Mouse (Mus musculus) limb, embryonic 13.5 days (tissue): ENCODE results near the gene Gpr137c. TPM values are rescaled to one million over a fixed set of nuclear protein-coding genes. Genes with fewer than 3 reads are reported as not detected.

Source experiments
- ATAC-seq: fragments of 200-750 bp; cut with Nextera tagmentation; 2 replicates; pipeline ENCODE4 v1.8.0; 2017; ENCODE audit warnings: low read depth, moderate number of reproducible peaks, moderate TSS enrichment; ENCODE audit not compliant: low FRiP score
- H3K27ac ChIP-seq: fragments of 300-500 bp; sonication (generic); 2 replicates; pipeline ENCODE4 v1.5.1; 2015; ENCODE audit warnings: inconsistent platforms, mild to moderate bottlenecking, moderate library complexity
- H3K27me3 ChIP-seq: fragments of 300-500 bp; sonication (generic); 2 replicates; pipeline ENCODE4 v1.6.1; 2015; ENCODE audit warnings: mild to moderate bottlenecking, inconsistent platforms
- H3K36me3 ChIP-seq: fragments of 300-500 bp; sonication (generic); 2 replicates; pipeline ENCODE4 v1.6.1; 2015; ENCODE audit warnings: inconsistent platforms, mild to moderate bottlenecking, moderate library complexity
- H3K4me1 ChIP-seq: fragments of 300-500 bp; sonication (generic); 2 replicates; pipeline ENCODE4 v1.6.1; 2015; ENCODE audit warnings: inconsistent platforms
- H3K4me2 ChIP-seq: fragments of 300-500 bp; sonication (generic); replicated peaks from 2 replicates; pipeline ENCODE4 v1.6.1; 2015; ENCODE audit warnings: inconsistent platforms, mild to moderate bottlenecking, moderate library complexity
- H3K4me3 ChIP-seq: fragments of 300-500 bp; sonication (generic); 2 replicates; pipeline ENCODE4 v1.5.1; 2015; ENCODE audit warnings: moderate library complexity, mild to moderate bottlenecking, inconsistent platforms
- H3K9ac ChIP-seq: fragments of 300-500 bp; sonication (generic); 2 replicates; pipeline ENCODE4 v1.6.1; 2015; ENCODE audit warnings: mild to moderate bottlenecking, inconsistent platforms
- H3K9me3 ChIP-seq: fragments of 300-500 bp; sonication (generic); 2 replicates; pipeline ENCODE4 v1.6.1; 2016; ENCODE audit warnings: inconsistent platforms
- WGBS: fragments of 180-500 bp; shearing (Covaris S2); methylation state at CpG from one replicate; pipeline ENCODE4 v1.1.7; 2015; 5-methylcytosine and 5-hydroxymethylcytosine counted together
- polyA plus RNA-seq: library from polyadenylated mRNA; unstranded; fragments of >200 nt; fragmentation: Nextera tagmentation; extraction: Ambion mirVana; gene quantifications from 2 replicates; pipeline ENCODE4 v1.2.1, GENCODE M21; 2015

Gene Gpr137c
- polyA plus RNA-seq, 1 experiment from 2014 or later: 3.8 TPM

DNA sequence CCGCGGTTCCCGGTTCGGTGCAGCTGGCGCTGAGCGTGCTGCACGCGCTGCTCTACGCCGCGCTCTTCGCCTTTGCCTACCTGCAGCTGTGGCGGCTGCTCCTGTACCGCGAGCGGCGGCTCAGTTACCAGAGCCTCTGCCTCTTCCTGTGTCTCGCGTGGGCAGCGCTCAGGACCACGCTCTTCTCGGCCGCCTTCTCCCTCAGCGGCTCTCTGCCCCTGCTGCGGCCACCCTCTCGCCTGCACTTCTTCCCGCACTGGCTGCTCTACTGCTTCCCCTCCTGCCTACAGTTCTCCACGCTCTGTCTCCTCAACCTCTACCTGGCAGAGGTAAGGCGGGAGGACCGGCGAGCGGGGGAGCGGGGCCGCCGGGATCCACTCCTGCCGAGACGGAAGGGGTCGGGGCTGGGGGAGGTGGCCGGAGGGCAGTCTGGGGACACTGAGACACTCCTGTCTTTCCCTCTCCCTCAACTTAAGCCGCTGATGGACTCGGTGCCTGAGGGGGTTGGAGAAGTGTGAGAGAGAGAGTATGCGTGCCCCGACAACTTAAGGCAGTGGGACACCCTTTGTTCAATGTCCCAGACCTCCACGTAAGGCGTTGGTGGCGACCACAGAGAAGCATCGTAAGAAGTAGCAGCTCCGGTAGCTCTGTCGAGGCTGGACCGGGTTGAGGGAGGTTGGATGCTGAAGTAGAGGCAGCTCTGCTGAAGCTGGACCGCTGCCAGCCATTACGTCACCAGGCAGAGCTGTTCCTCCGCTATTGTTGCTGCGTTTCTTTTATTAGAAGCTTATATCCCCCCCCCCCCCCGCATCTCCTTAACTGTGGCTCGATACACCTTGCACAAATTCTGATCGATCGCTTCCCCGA is 806 bp downstream of the Gpr137c start, which contains the start of gene Txndc16:
Gene Txndc16, minus strand, starts transcription at position 239 of the 867 bp plus-strand sequence.
- Histone ChIP-seq H3K4me1 (no peaks in the 10 kb centered on the region; the same call in 1 of the 2 replicates), H3K27me3 (no peaks in the 10 kb centered on the region), H3K4me3 (peak within 1 kb of the TSS; percentile 85), H3K36me3 (no peaks in the 10 kb centered on the region), H3K4me2 (peak within 1 kb of the TSS; percentile 93), H3K9ac (peak within 1 kb of the TSS; percentile 88), H3K27ac (peak within 1 kb of the TSS; percentile 94), H3K9me3 (no peaks in the 10 kb centered on the region)
- ATAC-seq: peak; percentile 20
- under 1% methylated on average over 59 of the region's 59 CpGs for WGBS

DNA sequence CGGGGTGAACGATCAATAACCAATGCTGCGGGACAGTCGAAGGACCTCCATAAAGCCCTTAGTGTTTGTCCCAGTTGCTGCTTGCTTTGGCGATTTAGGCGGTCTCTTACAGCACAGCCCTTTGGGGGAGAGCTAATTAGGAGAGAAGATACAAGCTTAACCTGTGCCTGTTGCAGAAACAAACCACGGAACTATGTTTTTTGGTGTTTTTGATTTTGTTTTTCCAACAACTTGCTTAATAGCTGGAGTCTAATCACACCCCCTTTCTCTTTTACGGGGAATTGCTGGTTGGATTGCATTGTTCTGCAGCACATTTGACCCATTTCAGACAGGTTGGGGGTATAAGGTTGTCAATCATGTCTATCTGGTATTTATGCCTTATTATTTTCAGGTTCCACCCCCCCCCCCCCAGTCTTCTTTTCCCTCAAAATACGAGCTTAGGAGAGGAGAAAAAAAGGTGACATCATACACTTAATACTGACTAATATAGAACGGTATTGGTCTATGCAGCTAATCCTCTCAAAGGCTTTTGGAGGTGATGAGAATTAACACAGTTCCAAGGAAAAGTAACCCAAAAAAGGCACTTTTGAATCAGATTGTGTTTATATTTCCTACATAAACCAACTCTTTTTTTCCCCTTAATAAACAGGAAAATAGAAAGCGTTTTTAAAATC is 1.6 kb downstream of the Gpr137c start:
- Histone ChIP-seq H3K9me3 (no peaks in the 10 kb centered on the region), H3K4me1 (no peaks in the 10 kb centered on the region; the same call in 1 of the 2 replicates), H3K4me3 (peak overlapping the region; percentile 85), H3K36me3 (no peaks in the 10 kb centered on the region), H3K9ac (peak overlapping the region; percentile 88), H3K27me3 (no peaks in the 10 kb centered on the region), H3K4me2 (peak overlapping the region; percentile 93), H3K27ac (peak overlapping the region; percentile 94; the same call in 1 of the 2 replicates)
- no peak for ATAC-seq
- WGBS: 8% methylated on average over 11 of the region's 11 CpGs

DNA sequence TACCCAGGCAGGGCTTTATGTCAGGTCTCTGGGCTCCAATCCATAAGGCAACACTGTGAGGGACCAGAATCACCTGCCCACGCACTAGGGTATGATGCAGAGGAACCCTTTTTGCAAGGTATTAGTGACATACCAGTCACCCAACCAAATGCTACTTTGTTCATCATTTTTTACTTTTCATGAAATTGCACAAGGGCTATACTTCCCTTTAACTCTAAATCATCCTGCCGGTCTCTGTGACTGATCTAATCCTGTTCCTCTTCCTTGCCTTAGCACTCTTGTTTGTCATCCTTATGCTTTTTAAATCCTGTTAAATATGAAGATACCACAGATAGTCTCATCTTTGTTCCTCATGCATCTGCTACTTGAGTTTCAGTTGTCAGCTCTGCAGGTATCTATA is 19.5 kb downstream of the Gpr137c start:
- Histone ChIP-seq H3K27me3 (no peaks in the 10 kb centered on the region), H3K9ac (no peak overlapping the region), H3K27ac (no peak overlapping the region), H3K4me1 (no peaks in the 10 kb centered on the region), H3K36me3 (no peaks in the 10 kb centered on the region), H3K9me3 (no peaks in the 10 kb centered on the region), H3K4me3 (no peak overlapping the region), H3K4me2 (no peak overlapping the region)
- ATAC-seq: no peak
- 83% methylated on average over 2 of the region's 2 CpGs for WGBS

DNA sequence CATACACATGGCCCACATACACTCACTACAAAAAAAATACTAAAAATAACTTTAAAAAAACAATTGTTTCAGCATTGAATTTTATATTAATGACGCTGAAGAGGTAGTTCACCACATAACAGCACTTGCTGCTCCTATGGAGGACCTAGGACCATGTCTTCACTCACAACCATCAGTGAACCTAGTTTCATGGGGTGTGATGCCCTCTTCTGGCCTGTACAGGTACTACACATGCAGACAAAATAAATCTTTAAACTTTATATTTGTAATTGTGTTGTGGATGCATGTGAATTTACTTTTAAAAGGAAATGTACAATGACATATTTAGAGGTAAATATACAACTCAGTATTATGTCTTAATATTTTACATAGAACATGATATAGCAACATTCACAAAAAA is 22.1 kb downstream of the Gpr137c start:
- no peaks in the 10 kb centered on the region for H3K4me1 ChIP-seq
- no peak overlapping the region for H3K4me3 ChIP-seq
- no peak overlapping the region for H3K27ac ChIP-seq
- H3K9ac ChIP-seq: no peak overlapping the region
- no peaks in the 10 kb centered on the region for H3K9me3 ChIP-seq
- H3K36me3 ChIP-seq: no peaks in the 10 kb centered on the region
- no peak overlapping the region for H3K4me2 ChIP-seq
- H3K27me3 ChIP-seq: no peaks in the 10 kb centered on the region
- WGBS: 52% methylated on average over 1 of the region's 1 CpGs
- no peak for ATAC-seq

DNA sequence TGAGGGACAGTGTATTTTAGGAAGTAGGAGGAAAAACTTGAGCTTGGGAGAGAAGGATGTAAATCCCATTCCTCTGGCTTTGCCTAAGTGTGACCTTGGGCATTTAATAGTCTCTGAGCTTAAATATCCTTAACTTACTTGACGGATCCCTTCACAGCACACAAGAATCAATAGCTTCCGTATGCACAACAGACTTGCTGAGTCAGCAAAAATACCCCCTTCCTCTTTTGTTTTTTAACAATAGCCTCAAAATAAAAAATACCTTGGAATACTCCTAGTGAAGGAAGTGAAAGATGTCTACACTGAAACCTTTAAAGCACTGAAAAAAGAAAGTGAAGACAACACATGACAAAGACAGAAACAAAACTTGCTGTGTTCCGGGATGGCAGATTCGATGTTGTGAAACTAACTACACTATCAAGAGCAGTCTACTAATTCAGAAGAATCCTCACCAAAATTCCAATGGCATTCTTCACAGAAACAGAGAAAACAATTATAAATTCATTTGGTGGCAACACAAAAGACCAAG is 32.1 kb downstream of the Gpr137c start:
- Histone ChIP-seq H3K27ac (no peak overlapping the region), H3K27me3 (no peaks in the 10 kb centered on the region), H3K9ac (no peak overlapping the region), H3K4me1 (no peaks in the 10 kb centered on the region), H3K4me3 (no peak overlapping the region), H3K9me3 (no peaks in the 10 kb centered on the region), H3K36me3 (no peaks in the 10 kb centered on the region), H3K4me2 (no peak overlapping the region)
- ATAC-seq: no peak
- WGBS: 93% methylated on average over 4 of the region's 4 CpGs

DNA sequence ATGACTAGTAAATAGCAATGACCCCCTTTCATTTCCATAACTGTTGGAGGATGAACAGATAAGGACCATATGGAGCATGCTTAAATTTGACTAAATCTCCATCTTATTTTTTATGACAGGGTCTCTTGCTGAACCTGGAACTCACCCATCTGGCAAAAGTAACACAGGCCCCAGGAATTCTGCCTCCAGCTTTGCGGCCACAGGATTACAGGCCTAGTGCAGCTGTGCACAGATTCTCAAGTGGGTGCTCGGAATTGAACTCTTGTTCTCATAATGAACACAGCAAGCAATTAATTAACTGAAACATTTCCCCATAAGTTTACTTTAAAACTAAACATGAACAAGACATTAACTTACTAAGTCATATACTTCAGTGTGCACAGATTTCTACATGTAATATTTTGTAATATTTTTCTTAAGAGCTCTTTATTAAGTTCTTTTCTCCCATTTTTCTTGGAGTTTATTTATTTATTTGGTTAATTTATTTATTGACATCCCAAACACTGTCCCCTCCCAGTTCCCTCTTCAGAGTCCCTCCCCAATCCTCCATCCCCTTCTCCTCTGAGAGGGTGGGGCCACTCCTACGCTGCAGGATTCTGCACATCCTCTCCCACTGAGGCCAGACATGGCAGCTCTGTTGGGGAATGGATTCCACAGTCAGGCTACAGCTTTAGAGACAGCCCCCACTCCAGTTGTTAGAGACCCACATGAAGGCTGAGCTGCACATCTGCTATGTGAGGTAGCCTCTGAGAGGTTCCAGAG is 44.5 kb downstream of the Gpr137c start:
- ATAC-seq: 0 out of 2 replicates have a peak, but pooled peaks have one; percentile 44
- H3K27ac ChIP-seq: no peak overlapping the region
- WGBS: 65% methylated on average over 3 of the region's 3 CpGs

DNA sequence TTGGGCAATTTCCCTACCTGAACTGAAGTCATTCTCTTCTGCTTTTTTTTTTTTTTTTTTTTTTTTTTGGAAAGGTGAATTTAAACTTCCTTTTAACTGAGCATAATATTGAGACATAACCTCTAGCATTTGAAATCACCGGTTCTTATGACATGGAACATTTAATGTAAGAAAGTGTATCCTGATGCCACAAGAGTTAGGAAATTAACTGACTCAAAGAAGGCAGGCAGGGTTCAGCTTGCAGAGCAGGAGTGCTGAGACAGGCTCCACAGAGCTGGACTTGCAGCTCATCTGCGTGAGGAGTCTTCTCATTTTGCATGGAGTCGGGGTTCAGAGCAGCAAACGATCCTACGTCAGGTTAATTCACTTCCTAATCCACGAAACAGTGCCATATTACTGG is 56.3 kb downstream of the Gpr137c start:
- H3K27ac ChIP-seq: no peak overlapping the region
- ATAC-seq: no peak
- H3K36me3 ChIP-seq: 0 out of 2 replicates have a peak, but pooled peaks cover 2% of the 10 kb centered on the region
- no peaks in the 10 kb centered on the region for H3K27me3 ChIP-seq
- no peak overlapping the region for H3K4me2 ChIP-seq
- no peak overlapping the region for H3K4me3 ChIP-seq
- H3K4me1 ChIP-seq: no peaks in the 10 kb centered on the region
- no peaks in the 10 kb centered on the region for H3K9me3 ChIP-seq
- H3K9ac ChIP-seq: no peak overlapping the region
- WGBS: 88% methylated on average over 6 of the region's 6 CpGs

More for the DNA sequence above, 44.5 kb downstream of the Gpr137c start:
- H3K4me2 ChIP-seq: no peak overlapping the region
- H3K9ac ChIP-seq: no peak overlapping the region
- H3K4me3 ChIP-seq: no peak overlapping the region
- no peaks in the 10 kb centered on the region for H3K27me3 ChIP-seq
- no peaks in the 10 kb centered on the region for H3K9me3 ChIP-seq
- no peaks in the 10 kb centered on the region for H3K4me1 ChIP-seq
- peaks cover 9% of the 10 kb centered on the region for H3K36me3 ChIP-seq

DNA sequence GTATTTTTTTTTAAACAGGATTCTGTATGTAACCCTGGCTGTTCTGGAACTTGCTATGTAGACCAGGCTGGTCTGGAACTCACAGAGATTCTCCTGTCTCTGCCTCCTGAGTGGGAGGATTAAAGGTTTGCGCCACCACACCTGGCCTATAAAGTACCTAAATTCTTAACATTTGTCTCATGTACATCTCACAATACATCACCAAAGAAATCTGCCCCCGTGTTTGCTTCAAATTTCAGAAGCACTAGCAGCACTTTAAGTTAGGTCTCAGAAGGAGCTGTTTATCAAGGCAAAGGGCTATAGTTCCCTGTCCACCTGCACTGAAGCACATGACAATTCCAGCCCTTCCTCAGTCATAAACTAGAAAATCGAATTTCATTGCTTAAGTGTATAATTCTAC is 62.5 kb downstream of the Gpr137c start:
- Histone ChIP-seq H3K4me1 (no peaks in the 10 kb centered on the region), H3K4me2 (no peak overlapping the region), H3K36me3 (peaks cover 5% of the 10 kb centered on the region; the same call in 1 of the 2 replicates), H3K27ac (no peak overlapping the region), H3K4me3 (no peak overlapping the region), H3K9me3 (no peaks in the 10 kb centered on the region), H3K27me3 (no peaks in the 10 kb centered on the region), H3K9ac (no peak overlapping the region)
- 91% methylated on average over 3 of the region's 3 CpGs for WGBS
- ATAC-seq: no peak

DNA sequence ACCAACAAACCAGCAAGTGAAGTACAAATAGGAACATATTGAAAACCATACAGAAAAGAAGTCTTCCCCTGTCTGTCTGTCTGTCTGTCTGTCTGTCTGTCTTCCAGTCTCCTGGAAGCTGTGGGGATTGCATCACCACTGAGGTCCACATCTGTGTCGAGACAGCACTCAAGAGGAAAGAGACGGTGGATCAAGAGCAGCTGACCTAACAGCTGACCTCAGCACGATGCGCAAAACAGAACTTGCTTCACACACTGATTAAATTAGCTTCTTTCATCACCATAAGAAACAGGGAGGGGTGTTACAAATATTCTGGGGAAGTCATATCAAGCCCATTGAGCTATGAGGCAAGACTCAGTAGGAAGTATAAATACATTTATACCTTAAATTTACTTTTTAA is 72.1 kb downstream of the Gpr137c start:
- H3K9ac ChIP-seq: no peak overlapping the region
- no peak overlapping the region for H3K4me2 ChIP-seq
- ATAC-seq: no peak
- H3K9me3 ChIP-seq: no peaks in the 10 kb centered on the region
- no peaks in the 10 kb centered on the region for H3K27me3 ChIP-seq
- H3K4me3 ChIP-seq: no peak overlapping the region
- no peaks in the 10 kb centered on the region for H3K4me1 ChIP-seq
- peaks cover 27% of the 10 kb centered on the region for H3K36me3 ChIP-seq
- H3K27ac ChIP-seq: no peak overlapping the region
- WGBS: 73% methylated on average over 4 of the region's 4 CpGs

DNA sequence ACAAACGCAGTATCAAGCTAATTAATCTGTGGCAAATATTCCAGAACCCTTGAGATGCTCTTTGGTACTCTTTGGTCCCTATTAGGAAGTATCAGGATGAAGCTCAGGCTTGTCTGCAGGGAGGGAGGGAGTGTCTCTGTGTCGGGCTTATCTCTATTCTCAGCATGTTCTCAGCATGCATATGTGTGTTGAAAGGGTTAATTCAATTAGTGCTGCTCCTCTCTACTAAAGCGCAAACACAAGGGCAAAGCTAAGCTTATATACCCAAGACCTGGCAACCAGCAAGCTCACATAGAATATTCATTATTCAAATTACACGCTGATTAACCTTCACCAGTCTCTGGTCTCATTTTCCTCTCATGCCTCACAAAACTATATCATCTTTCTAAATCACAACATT is 84.4 kb downstream of the Gpr137c start:
- no peaks in the 10 kb centered on the region for H3K9me3 ChIP-seq
- H3K4me1 ChIP-seq: no peaks in the 10 kb centered on the region
- peaks cover 31% of the 10 kb centered on the region for H3K36me3 ChIP-seq
- no peak overlapping the region for H3K9ac ChIP-seq
- no peaks in the 10 kb centered on the region for H3K27me3 ChIP-seq
- no peak for ATAC-seq
- H3K4me2 ChIP-seq: no peak overlapping the region
- no peak overlapping the region for H3K4me3 ChIP-seq
- H3K27ac ChIP-seq: no peak overlapping the region
- 77% methylated on average over 4 of the region's 4 CpGs for WGBS

DNA sequence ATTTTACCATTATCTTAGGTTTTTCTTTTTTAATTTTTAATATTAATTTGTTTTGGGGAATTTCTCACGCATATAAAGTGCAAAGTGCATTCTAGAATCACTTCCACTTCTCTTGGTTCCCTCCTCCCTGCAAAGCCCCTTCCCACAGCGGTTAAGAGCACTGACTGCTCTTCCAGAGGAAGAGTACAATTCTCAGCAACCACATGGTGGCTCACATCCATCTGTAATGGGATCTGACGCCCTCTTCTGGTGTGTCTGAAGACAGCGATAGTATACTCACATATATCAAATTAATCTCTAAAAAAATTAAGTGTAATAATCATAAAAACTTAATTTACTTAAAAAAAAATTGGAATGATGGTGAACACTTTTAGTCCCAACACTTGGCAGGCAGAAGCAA is 84.9 kb downstream of the Gpr137c start:
- no peak overlapping the region for H3K4me2 ChIP-seq
- peaks cover 27% of the 10 kb centered on the region for H3K36me3 ChIP-seq
- no peak for ATAC-seq
- WGBS: 78% methylated on average over 4 of the region's 4 CpGs
- H3K4me3 ChIP-seq: no peak overlapping the region
- no peak overlapping the region for H3K27ac ChIP-seq
- H3K4me1 ChIP-seq: no peaks in the 10 kb centered on the region
- no peaks in the 10 kb centered on the region for H3K9me3 ChIP-seq
- no peak overlapping the region for H3K9ac ChIP-seq
- H3K27me3 ChIP-seq: no peaks in the 10 kb centered on the region
